Mouse (Mus musculus) embryonic facial prominence, embryonic 15.5 days (tissue): ENCODE data around the gene Gon7. TPM values are rescaled to one million over a fixed set of nuclear protein-coding genes. Genes with fewer than 3 reads are reported as not detected.

Source experiments
- ATAC-seq: fragments of 200-750 bp; cut with Nextera tagmentation; 2 replicates; pipeline ENCODE4 v1.8.0; 2017; ENCODE audit warnings: low read depth, moderate TSS enrichment; ENCODE audit not compliant: insufficient number of reproducible peaks, low FRiP score, low TSS enrichment
- H3K27ac ChIP-seq: fragments of 300-500 bp; sonication (generic); replicated peaks from 2 replicates; pipeline ENCODE4 v1.5.1; 2015; ENCODE audit warnings: mild to moderate bottlenecking, inconsistent platforms
- H3K27me3 ChIP-seq: fragments of 300-500 bp; sonication (generic); 2 replicates; pipeline ENCODE4 v1.6.1; 2015; ENCODE audit warnings: inconsistent platforms
- H3K36me3 ChIP-seq: fragments of 300-500 bp; sonication (generic); 2 replicates; pipeline ENCODE4 v1.6.1; 2015; ENCODE audit warnings: mild to moderate bottlenecking, inconsistent platforms
- H3K4me1 ChIP-seq: fragments of 300-500 bp; sonication (generic); 2 replicates; pipeline ENCODE4 v1.6.1; 2015; ENCODE audit warnings: inconsistent platforms
- H3K4me2 ChIP-seq: fragments of 300-500 bp; sonication (generic); replicated peaks from 2 replicates; pipeline ENCODE4 v1.6.1; 2015; ENCODE audit warnings: mild to moderate bottlenecking, inconsistent platforms
- H3K4me3 ChIP-seq: fragments of 300-500 bp; sonication (generic); replicated peaks from 2 replicates; pipeline ENCODE4 v1.5.1; 2015; ENCODE audit warnings: mild to moderate bottlenecking, inconsistent platforms
- H3K9ac ChIP-seq: fragments of 300-500 bp; sonication (generic); 2 replicates; pipeline ENCODE4 v1.6.1; 2015; ENCODE audit warnings: inconsistent platforms
- H3K9me3 ChIP-seq: fragments of 300-500 bp; sonication (generic); replicated peaks from 2 replicates; pipeline ENCODE4 v1.6.1; 2016; ENCODE audit warnings: inconsistent platforms
- WGBS: fragments of 180-500 bp; shearing (Covaris S2); methylation state at CpG from one replicate; pipeline ENCODE4 v1.1.7; 2015; 5-methylcytosine and 5-hydroxymethylcytosine counted together
- polyA plus RNA-seq: library from polyadenylated mRNA; unstranded; fragments of >200 nt; fragmentation: Nextera tagmentation; extraction: Ambion mirVana; gene quantifications from 2 replicates; pipeline ENCODE4 v1.2.1, GENCODE M21; 2015

Gene Gon7
- polyA plus RNA-seq, 1 experiment from 2014 or later: 24.3 TPM

- WGBS: under 1% methylated on average over 55 of the region's 105 CpGs
- peak within 1 kb of the TSS; percentile 75 for H3K9ac ChIP-seq
- H3K36me3 ChIP-seq: no peaks in the 10 kb centered on the region
- H3K9me3 ChIP-seq: no peaks in the 10 kb centered on the region
- H3K4me1 ChIP-seq: peaks cover 36% of the 10 kb centered on the region
- peak within 1 kb of the TSS; percentile 96 for H3K4me2 ChIP-seq
- H3K27me3 ChIP-seq: no peaks in the 10 kb centered on the region
- H3K4me3 ChIP-seq: peak within 1 kb of the TSS; percentile 76
- peak within 1 kb of the TSS; percentile 89 for H3K27ac ChIP-seq
- peak; percentile 90 for ATAC-seq
Measured at GRCm38 (mm10) chr12:102704457-102705198, 53.0 kb downstream of the Gon7 start, which contains the start of gene Itpk1. Gene Itpk1, minus strand, starts transcription at chr12:102704930.

GRCm38 (mm10) chr12:102703921-102704408 is 53.6 kb downstream of the Gon7 start:
- peaks cover 42% of the 10 kb centered on the region for H3K4me1 ChIP-seq

GRCm38 (mm10) chr12:102703441-102703840 is 54.2 kb downstream of the Gon7 start:
- Histone ChIP-seq H3K4me2 (peak overlapping the region; percentile 96), H3K36me3 (no peaks in the 10 kb centered on the region), H3K4me1 (peaks cover 47% of the 10 kb centered on the region), H3K4me3 (peak overlapping the region; percentile 76), H3K27me3 (no peaks in the 10 kb centered on the region), H3K27ac (peak overlapping the region; percentile 85; the same call in 1 of the 2 replicates), H3K9ac (no peak overlapping the region), H3K9me3 (no peaks in the 10 kb centered on the region)
- WGBS: 39% methylated on average over 6 of the region's 6 CpGs
- ATAC-seq: no peak

More at GRCm38 (mm10) chr12:102703921-102704408, 53.6 kb downstream of the Gon7 start:
- H3K4me3 ChIP-seq: peak overlapping the region; percentile 76
- peak overlapping the region; percentile 96 for H3K4me2 ChIP-seq
- H3K27me3 ChIP-seq: no peaks in the 10 kb centered on the region
- peak overlapping the region; percentile 37 for H3K9ac ChIP-seq
- 7% methylated on average over 17 of the region's 17 CpGs for WGBS
- no peaks in the 10 kb centered on the region for H3K36me3 ChIP-seq
- H3K9me3 ChIP-seq: no peaks in the 10 kb centered on the region
- H3K27ac ChIP-seq: peak overlapping the region; percentile 52; the same call in 1 of the 2 replicates
- ATAC-seq: no peak

Other genes starting within 250 kb of the Gon7 start
- 8.4 and 8.8 TPM in 2 replicates for gene Chga, start 202.8 kb downstream of the Gon7 start, polyA plus RNA-seq
- 13.6 and 14.2 TPM in 2 replicates for gene Itpk1, start 52.9 kb downstream of the Gon7 start, polyA plus RNA-seq
- 24.5 and 24.7 TPM in 2 replicates for gene Moap1, start 14.1 kb downstream of the Gon7 start, polyA plus RNA-seq
- gene Tmem251, start 14.0 kb downstream of the Gon7 start, polyA plus RNA-seq: 8.7 and 10.2 TPM in 2 replicates
- gene Gm28051, start within 50 bp of the Gon7 start, polyA plus RNA-seq: not detected in 2 replicates
- gene Ubr7, start 164 bp upstream of the Gon7 start, polyA plus RNA-seq: 38.2 and 38.7 TPM in 2 replicates
- 22.0 and 23.0 TPM in 2 replicates for gene Gm20604, start 869 bp upstream of the Gon7 start, polyA plus RNA-seq
- gene Btbd7, start 120.7 kb upstream of the Gon7 start, polyA plus RNA-seq: 19.3 and 20.3 TPM in 2 replicates
- 0.42 TPM in 1 of 2 replicates, not detected in the other for gene Cox8c, start 141.5 kb upstream of the Gon7 start, polyA plus RNA-seq
- 0.45 and 1.3 TPM in 2 replicates for gene Unc79, start 191.1 kb upstream of the Gon7 start, polyA plus RNA-seq